Comparison of ENCODE assay signal across 9 mouse cellular contexts in the genomic region with DNA sequence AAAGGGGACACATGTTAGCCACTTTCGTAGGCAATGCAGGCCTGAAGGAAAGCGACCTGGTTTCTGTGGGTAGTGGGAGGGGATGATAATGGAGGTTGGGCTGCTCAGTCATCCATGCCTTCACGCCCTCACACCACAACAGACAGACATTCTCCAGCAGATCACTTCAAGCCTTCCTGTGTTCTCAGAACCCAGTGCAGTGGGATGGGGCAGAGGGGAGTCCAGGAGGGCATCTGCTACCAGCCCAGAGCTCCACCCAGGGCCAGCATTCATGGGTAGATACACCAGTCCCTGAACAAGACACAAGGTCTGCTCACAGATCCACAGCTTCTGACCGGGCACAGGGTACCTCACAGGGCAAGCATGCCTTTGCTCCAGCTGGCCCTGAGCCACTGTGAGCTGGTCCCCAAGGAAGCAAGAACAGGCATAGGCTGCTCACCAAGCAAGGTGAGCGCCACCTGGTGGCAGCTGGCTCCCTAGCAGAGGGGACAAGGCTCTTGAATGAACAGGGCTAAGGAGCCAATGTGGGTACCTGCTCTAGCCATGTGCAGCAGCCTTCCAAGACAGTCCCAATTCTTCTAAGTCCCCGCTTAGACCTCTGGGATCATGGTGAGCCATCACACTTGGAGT.
DNase-seq lines count a peak whose midpoint lies in the region; ATAC-seq and TF ChIP-seq lines count a peak whose summit lies in the region.
"Had no signal": no experiment of that assay in that cellular context is flagged by ENCODE, and none has a peak within 500 bp of the region (broad histone marks: within the 10 kb centered on the region; RNA-seq: fewer than 3 reads in every experiment).

No protein-coding gene starts in this region.

- no peak for TF ChIP-seq EP300 in CH12.LX (IDR thresholded peaks at IDR 0.05; ENCODE audit: low read length)

- TF ChIP-seq RAD21 in CH12.LX (IDR thresholded peaks at IDR 0.05; ENCODE audit: low read depth, low read length), result peak; percentile 55

- in situ Hi-C loops in CH12.LX (cut with MboI; ENCODE audit: low pct_ligation_motif_present, low pct_unique_long_range_greater_than_20kb, low sequenced_read_pairs), result no loop called here

- H3K9me3 ChIP-seq in CH12.LX (replicated peaks; ENCODE audit: low read length), result no peaks in the 10 kb centered on the region
- no peaks in the 10 kb centered on the region for H3K9me3 ChIP-seq in heart, embryonic 16.5 days (replicated peaks; ENCODE audit: control insufficient read depth, low read length)

- WGBS in heart, embryonic 16.5 days, result 33% methylated on average over 6 of the region's 6 CpGs
- WGBS in large intestine, adult 2 months, result 27% methylated on average over 6 of the region's 6 CpGs

- H3K4me2 ChIP-seq in CH12.LX (ENCODE audit: insufficient read depth, low read depth, poor library complexity, severe bottlenecking), result no peak overlapping the region
- H3K4me2 ChIP-seq in heart, embryonic 16.5 days (ENCODE audit: low read depth, low read length), result no peak overlapping the region

- ATAC-seq in heart, embryonic 16.5 days (replicated peaks; ENCODE audit: extremely low read depth, insufficient read depth, low FRiP score), result peak; percentile 86

- no peaks in the 10 kb centered on the region for H3K36me3 ChIP-seq in CH12.LX (replicated peaks in 1 of 2; ENCODE audit: control insufficient read depth in 1 of 2, insufficient read depth in 1 of 2, low read length in 1 of 2)
- H3K36me3 ChIP-seq in heart, embryonic 16.5 days (ENCODE audit: control insufficient read depth, insufficient read depth), result no peaks in the 10 kb centered on the region

- peak; percentile 77 for DNase-seq in CH12.LX (ENCODE audit: extremely low read depth)
- peak; percentile 39 for DNase-seq in brain, embryonic 18.5 days (ENCODE audit: low read depth, low spot score)
- DNase-seq in fibroblast of lung, adult 2 months (ENCODE audit: low read depth), result peak; percentile 17
- DNase-seq in large intestine, adult 2 months (ENCODE audit: low read depth, low spot score), result peak; percentile 28
- DNase-seq in lung, adult 18-20 months, result peak; percentile 41 to 55
- peak; percentile 35 for DNase-seq in ovary, postnatal 10 days (ENCODE audit: low spot score)
- peak; percentile 81 for DNase-seq in thymus, postnatal 0 days (ENCODE audit: low spot score)

- H3K4me1 ChIP-seq in CH12.LX (ENCODE audit: control insufficient read depth in 1 of 2, insufficient read depth in 2 of 2), result no peaks in the 10 kb centered on the region; a peak in 1 of 4 replicates
- no peaks in the 10 kb centered on the region for H3K4me1 ChIP-seq in heart, embryonic 16.5 days (ENCODE audit: control insufficient read depth, insufficient read depth, low read length)

- no peak overlapping the region for H3K4me3 ChIP-seq in CH12.LX (replicated peaks in 1 of 3; ENCODE audit: low read depth in 2 of 3, low read length in 2 of 3, poor library complexity in 1 of 3)
- H3K4me3 ChIP-seq in heart, embryonic 16.5 days (ENCODE audit: low read length), result no peak overlapping the region

- H3K27me3 ChIP-seq in CH12.LX (replicated peaks), result peaks cover 19% of the 10 kb centered on the region
- peaks cover 4% of the 10 kb centered on the region for H3K27me3 ChIP-seq in heart, embryonic 16.5 days (ENCODE audit: control insufficient read depth, insufficient read depth, low read length)

- TF ChIP-seq POLR2A in CH12.LX (IDR thresholded peaks at IDR 0.05; ENCODE audit: low read depth, low read length), result no peak

- dilution Hi-C loops in CH12.LX (cut with MboI; ENCODE audit: extremely low pct_ligation_motif_present, extremely low pct_unique_long_range_greater_than_20kb, low sequenced_read_pairs), result no loop called here

- TF ChIP-seq CTCF in CH12.LX (conservative IDR thresholded peaks at IDR 0.05 in 1 of 2, IDR thresholded peaks at IDR 0.05 in 1 of 2; ENCODE audit: low read depth in 2 of 2, low read length in 2 of 2), result peak; percentile 69 to 86

- H3K9ac ChIP-seq in CH12.LX (ENCODE audit: insufficient read depth, low read depth), result no peak overlapping the region
- no peak overlapping the region for H3K9ac ChIP-seq in heart, embryonic 16.5 days (ENCODE audit: low read length)

- H3K79me2 ChIP-seq in CH12.LX (replicated peaks; ENCODE audit: control insufficient read depth, extremely low read depth, insufficient read depth, poor library complexity, severe bottlenecking), result no peaks in the 10 kb centered on the region

- H3K27ac ChIP-seq in CH12.LX (ENCODE audit: insufficient read depth, low read depth), result no peak overlapping the region
- no peak overlapping the region for H3K27ac ChIP-seq in heart, embryonic 16.5 days (ENCODE audit: low read length)
- H3K27ac ChIP-seq: macrophage had no signal

TF ChIP-seq in CH12.LX, 34 proteins besides CTCF, POLR2A, EP300 and RAD21:
- TF ChIP-seq SMC3 (IDR thresholded peaks at IDR 0.05; ENCODE audit: low read depth, low read length) (peak; percentile 86), ZNF384 (IDR thresholded peaks at IDR 0.05; ENCODE audit: low read depth, low read length) (no peak)

Comparison
In these comparisons a context has a peak if more than half of its experiments do, and no peak if none do; other contexts are left out.
1. DNase-seq: peak in every context shown above with its lines; median percentile 81 in thymus, postnatal 0 days; 77 in CH12.LX; 48 in lung, adult 18-20 months; 39 in brain, embryonic 18.5 days; 35 in ovary, postnatal 10 days; 28 in large intestine, adult 2 months; 17 in fibroblast of lung, adult 2 months.